8 mouse cellular contexts compared by ENCODE assay signal in genomic region chr6:84588221-84588894, GRCm38 (mm10). TPM values are rescaled to one million over a fixed set of nuclear protein-coding genes. Genes with fewer than 3 reads are reported as not detected.
A peak's percentile ranks its signal among the peaks of the same experiment; 100 is the strongest.
DNase-seq lines count a peak whose midpoint lies in the region; ATAC-seq and TF ChIP-seq lines count a peak whose summit lies in the region.

No protein-coding gene starts in this region.

- intact Hi-C loops in left cerebral cortex, adult 2 months (cut with DNase I), result no loop called here
- intact Hi-C loops in left cerebral cortex, postnatal 25 days (cut with DNase I), result loop anchor here (10.0 kb wide), 1 partner anchor 874 kb away; the partner anchor contains the start of gene Vax2
- intact Hi-C loops in heart, postnatal 10 days (cut with DNase I), result no loop called here

- no peaks in the 10 kb centered on the region for H3K36me3 ChIP-seq in neural tube, embryonic 15.5 days

- H3K27me3 ChIP-seq in neural tube, embryonic 15.5 days (replicated peaks), result peaks cover 81% of the 10 kb centered on the region

- no peak for ATAC-seq in neural tube, embryonic 15.5 days (ENCODE audit: low FRiP score)

- H3K27ac ChIP-seq in left cerebral cortex, adult 2 months, result no peak overlapping the region
- no peak overlapping the region for H3K27ac ChIP-seq in brown adipose tissue, adult 24 weeks (replicated peaks; ENCODE audit: low read depth, low read length)
- H3K27ac ChIP-seq in neural tube, embryonic 15.5 days (replicated peaks), result no peak overlapping the region

- DNase-seq in left cerebral cortex, adult 2 months (ENCODE audit: extremely low spot score in 1 of 2, low spot score in 2 of 2), result peak in 1 of 2 experiments; percentile 14
- DNase-seq in left cerebral cortex, postnatal 25 days (ENCODE audit: low spot score in 2 of 2), result no peak
- peak; percentile 34 to 43 for DNase-seq in heart, postnatal 10 days
- peak; percentile 10 for DNase-seq in liver
- no peak for DNase-seq in cerebellum, adult 18-20 months
- no peak for DNase-seq in layer of hippocampus, postnatal 25 days (ENCODE audit: extremely low spot score in 1 of 2, low spot score in 1 of 2)

- peaks cover 17% of the 10 kb centered on the region for H3K4me1 ChIP-seq in brown adipose tissue, adult 24 weeks (ENCODE audit: control insufficient read depth, insufficient read depth, insufficient read length, low read length)
- H3K4me1 ChIP-seq in neural tube, embryonic 15.5 days, result peaks cover 67% of the 10 kb centered on the region

- peak overlapping the region; percentile 48 for H3K4me3 ChIP-seq in left cerebral cortex, adult 2 months
- H3K4me3 ChIP-seq in brown adipose tissue, adult 24 weeks (ENCODE audit: insufficient read depth, low read depth, low read length), result peak overlapping the region; percentile 62
- H3K4me3 ChIP-seq in neural tube, embryonic 15.5 days (replicated peaks), result peak overlapping the region; percentile 49

- under 1% methylated on average over 41 of the region's 41 CpGs for WGBS in neural tube, embryonic 15.5 days

- H3K9ac ChIP-seq in neural tube, embryonic 15.5 days (replicated peaks), result 0 out of 2 replicates have a peak overlapping the region, but pooled peaks have one; percentile 41

- no peak for TF ChIP-seq CTCF in left cerebral cortex, adult 2 months (IDR thresholded peaks at IDR 0.05)

- peak overlapping the region; percentile 94 for H3K4me2 ChIP-seq in neural tube, embryonic 15.5 days

- no peaks in the 10 kb centered on the region for H3K9me3 ChIP-seq in neural tube, embryonic 15.5 days (replicated peaks)

RNA-seq across cellular contexts. Expression of gene Cyp26b1, which starts 5.3 kb away (rescaled TPM):
- total RNA-seq in left cerebral cortex, adult 2 months (2021), result 10 to 100 TPM in 1 of 2 experiments, 1 to 10 TPM in 1; 7.9 to 11.9 TPM
- 10 to 100 TPM; 10.1 TPM for total RNA-seq in left cerebral cortex, postnatal 25 days (2021)
- polyA plus RNA-seq in brown adipose tissue, adult 24 weeks (2012; ENCODE audit: insufficient read depth, insufficient read length, missing spikeins), result 0.67 and 1.1 TPM in 2 replicates
- total RNA-seq in heart, postnatal 10 days (2021), result 1 to 10 TPM; 1.8 to 2.0 TPM
- 10.2 and 11.6 TPM in 2 replicates for polyA plus RNA-seq in neural tube, embryonic 15.5 days (2015; fragmentation: Nextera tagmentation; extraction: Ambion mirVana)
- total RNA-seq in layer of hippocampus, postnatal 25 days (2021), result 10 to 100 TPM; 11.1 to 11.5 TPM

Comparison
In these comparisons a context has a peak if more than half of its experiments do, and no peak if none do; other contexts are left out.
1. DNase-seq: peak in heart, postnatal 10 days (2 of 2) and liver (single experiment); none in left cerebral cortex, postnatal 25 days (0 of 2), cerebellum, adult 18-20 months (0 of 2) and layer of hippocampus, postnatal 25 days (0 of 2).
2. Peak in every context shown above with its lines, with median percentiles within 50 percentile points of each other: H3K4me3 ChIP-seq.